Mouse (Mus musculus): ENCODE data around the gene Syt7.

DNA sequence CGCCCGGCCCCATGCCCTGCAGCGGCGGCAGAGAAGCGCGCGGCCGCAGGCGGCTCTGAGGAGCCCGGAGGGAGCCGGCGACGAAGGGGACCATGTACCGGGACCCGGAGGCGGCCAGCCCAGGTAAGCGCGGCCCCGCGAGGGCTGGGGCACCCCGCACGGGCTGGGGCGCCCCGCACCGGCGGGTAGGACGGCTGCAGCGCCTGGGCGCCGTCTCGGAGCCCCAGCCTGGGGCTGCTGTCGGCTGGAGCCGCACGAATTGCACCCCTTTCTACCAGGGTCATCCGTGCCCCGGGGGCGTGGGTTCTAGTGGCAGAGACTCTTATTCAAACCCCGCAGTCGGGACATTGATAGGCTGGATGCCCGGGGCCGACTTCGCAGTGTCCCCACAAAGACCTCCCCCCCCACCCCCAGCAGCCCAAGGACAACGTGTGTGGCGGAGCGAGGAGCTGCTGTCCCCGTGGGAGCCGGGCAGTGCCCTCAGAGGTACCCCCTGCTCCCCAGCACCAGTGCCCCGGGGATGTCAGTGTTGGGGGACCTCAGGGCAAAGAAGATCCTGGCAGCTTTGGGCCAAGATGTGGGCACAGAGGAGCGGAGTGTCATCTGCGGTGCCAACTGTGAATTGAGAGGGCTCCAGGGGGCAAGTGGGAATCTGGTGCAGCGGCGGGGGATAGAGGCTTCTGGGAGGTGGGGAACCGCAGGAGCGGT lies 655 bp downstream of the Syt7 start:
- TF ChIP-seq CTCF (IDR thresholded peaks at IDR 0.05; ENCODE audit: borderline replicate concordance, extremely low read depth, insufficient read depth, insufficient read length) (no peak), POLR2A (IDR thresholded peaks at IDR 0.05; ENCODE audit: borderline replicate concordance, extremely low read depth, insufficient read depth, insufficient read length, poor library complexity, severe bottlenecking) (no peak)

Measured in brain, embryonic 14.5 days (tissue).